Mouse (Mus musculus) ES-E14 (cell line): ENCODE measurements around the gene Abca12.

Experiments used
- CHD2 ChIP-seq: IDR thresholded peaks from 2 replicates; pipeline ENCODE4 v1.6.1; 2014; ENCODE audit warnings: mild to moderate bottlenecking, low read depth, low read length, inconsistent platforms
- HCFC1 ChIP-seq: IDR thresholded peaks from 2 replicates; pipeline ENCODE4 v1.6.1; 2012; ENCODE audit warnings: low read length, inconsistent platforms, borderline replicate concordance; ENCODE audit not compliant: insufficient read depth
- MAFK ChIP-seq: IDR thresholded peaks from 2 replicates; pipeline ENCODE4 v1.6.1; 2014; ENCODE audit warnings: mild to moderate bottlenecking, low read depth, low read length, inconsistent platforms; ENCODE audit not compliant: insufficient read depth
- ZC3H11A ChIP-seq: IDR thresholded peaks from 2 replicates; pipeline ENCODE4 v1.6.1; 2012; ENCODE audit warnings: low read depth, mild to moderate bottlenecking, inconsistent platforms, low read length, borderline replicate concordance
- ZNF384 ChIP-seq: IDR thresholded peaks from 2 replicates; pipeline ENCODE4 v1.6.1; 2012; ENCODE audit warnings: low read depth, low read length, inconsistent platforms

- no peak for TF ChIP-seq HCFC1
- no peak for TF ChIP-seq CHD2
- TF ChIP-seq MAFK, result no peak
- TF ChIP-seq ZNF384, result no peak
- no peak for TF ChIP-seq ZC3H11A
Measured at GRCm38 (mm10) chr1:71312171-71312570, 102.5 kb downstream of the Abca12 start.
